Mouse (Mus musculus) testis, adult 2 months (tissue): ENCODE data around the gene Ccdc90b.

Source experiments
- CTCF ChIP-seq: fragments of 200-500 bp; IDR thresholded peaks from 2 replicates; pipeline ENCODE4 v1.5.1; 2012; ENCODE audit warnings: low read depth, mild to moderate bottlenecking, inconsistent platforms, low read length, moderate library complexity; ENCODE audit not compliant: control insufficient read depth, insufficient read depth, insufficient replicate concordance
- POLR2A ChIP-seq: fragments of 200-500 bp; IDR thresholded peaks from 2 replicates; pipeline ENCODE4 v1.6.1; 2012; ENCODE audit warnings: low read depth, mild to moderate bottlenecking, inconsistent platforms, low read length, moderate library complexity; ENCODE audit not compliant: control insufficient read depth

GRCm38 (mm10) chr7:92560986-92561876 is at the start of gene Ccdc90b:
- TF ChIP-seq CTCF = peak; percentile 48; the same call in 1 of the 2 replicates
- TF ChIP-seq POLR2A = peak; percentile 83
